Mouse (Mus musculus) forebrain, postnatal 0 days (tissue): ENCODE data around the gene Prkacb. TPM values are rescaled to one million over a fixed set of nuclear protein-coding genes. Genes with fewer than 3 reads are reported as not detected.

ENCODE experiments used
- ATAC-seq: fragments of 200-750 bp; cut with Nextera tagmentation; 2 replicates; pipeline ENCODE4 v1.8.0; 2017; ENCODE audit warnings: mild to moderate bottlenecking, moderate library complexity
- DNase-seq: peaks from one replicate; pipeline ENCODE4 v3.0.0-alpha.2; 2015
- H3K27ac ChIP-seq: fragments of 300-500 bp; sonication (generic); 2 replicates; pipeline ENCODE4 v1.5.1; 2014; ENCODE audit warnings: low read depth, mild to moderate bottlenecking, antibody characterized with exemption, low read length, moderate library complexity, mixed read lengths
- H3K27me3 ChIP-seq: fragments of 300-500 bp; sonication (generic); 2 replicates; pipeline ENCODE4 v1.6.1; 2014; ENCODE audit warnings: mild to moderate bottlenecking, low read length, mixed read lengths; ENCODE audit not compliant: insufficient read depth
- H3K36me3 ChIP-seq: fragments of 300-500 bp; sonication (generic); 2 replicates; pipeline ENCODE4 v1.6.1; 2014; ENCODE audit warnings: mild to moderate bottlenecking, moderate library complexity; ENCODE audit not compliant: insufficient read depth
- H3K4me1 ChIP-seq: fragments of 300-500 bp; sonication (generic); 2 replicates; pipeline ENCODE4 v1.6.1; 2014; ENCODE audit warnings: antibody characterized with exemption; ENCODE audit not compliant: insufficient read depth
- H3K4me2 ChIP-seq: fragments of 300-500 bp; sonication (generic); 2 replicates; pipeline ENCODE4 v1.6.1; 2014; ENCODE audit warnings: low read depth, mild to moderate bottlenecking, moderate library complexity
- H3K4me3 ChIP-seq: fragments of 300-500 bp; sonication (generic); 2 replicates; pipeline ENCODE4 v1.5.1; 2014; ENCODE audit warnings: low read depth, low read length, mixed read lengths
- H3K9ac ChIP-seq: fragments of 300-500 bp; sonication (generic); 2 replicates; pipeline ENCODE4 v1.6.1; 2014; ENCODE audit warnings: mild to moderate bottlenecking
- H3K9me3 ChIP-seq: fragments of 300-500 bp; sonication (generic); 2 replicates; pipeline ENCODE4 v1.6.1; 2016; ENCODE audit warnings: low read length
- CTCF ChIP-seq: sonication (generic); IDR thresholded peaks from 2 replicates; pipeline ENCODE4 v1.5.1; 2016; ENCODE audit warnings: antibody characterized with exemption, control low read depth, low read depth
- WGBS: fragments of 180-500 bp; shearing (Covaris S2); extraction: QIAGEN DNeasy Blood & Tissue Kit; methylation state at CpG from one replicate; pipeline ENCODE4 v1.1.7; 2014; 5-methylcytosine and 5-hydroxymethylcytosine counted together
- polyA plus RNA-seq: library from polyadenylated mRNA; unstranded; fragments of >200 nt; fragmentation: Nextera tagmentation; extraction: Ambion mirVana; gene quantifications from 2 replicates; pipeline ENCODE4 v1.2.1, GENCODE M21; 2015
- total RNA-seq: library from RNA; depleted of rRNA; stranded (reverse); fragments of >200 nt; gene quantifications from 2 replicates; pipeline ENCODE4 v1.2.3, GENCODE M21; 2014; rRNA removed

Prkacb gene
- total and polyA plus RNA-seq, 2 experiments from 2014 or later, result 208 to 369 TPM

DNA sequence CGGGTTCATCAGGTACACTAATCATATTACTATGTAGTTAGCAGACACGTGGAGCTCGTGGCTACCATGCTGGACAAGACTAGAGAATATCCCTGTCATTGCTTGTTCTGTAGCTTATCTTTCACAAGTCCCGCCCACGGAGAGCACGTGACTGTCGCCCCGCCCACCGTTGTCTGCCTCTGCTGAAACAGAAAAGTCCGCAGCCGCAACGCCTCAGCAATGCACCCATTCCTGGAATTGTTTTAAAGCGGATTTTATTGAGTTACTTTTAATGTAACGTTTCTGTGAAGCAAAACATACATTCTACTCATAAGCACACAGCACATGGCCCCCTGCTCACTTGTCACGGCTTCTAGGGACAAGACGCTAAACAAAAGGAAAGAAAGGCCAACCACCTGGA lies 133.1 kb downstream of the Prkacb start:
- WGBS, result 94% methylated on average over 16 of the region's 16 CpGs

More for the DNA sequence above, 133.1 kb downstream of the Prkacb start:
- H3K4me3 ChIP-seq, result no peak overlapping the region
- ATAC-seq, result no peak
- H3K27me3 ChIP-seq, result no peaks in the 10 kb centered on the region
- H3K4me2 ChIP-seq, result no peak overlapping the region
- H3K9ac ChIP-seq, result no peak overlapping the region
- no peaks in the 10 kb centered on the region for H3K9me3 ChIP-seq
- TF ChIP-seq CTCF, result no peak
- DNase-seq, result no peak
- H3K4me1 ChIP-seq, result peaks cover 11% of the 10 kb centered on the region
- no peaks in the 10 kb centered on the region for H3K36me3 ChIP-seq
- no peak overlapping the region for H3K27ac ChIP-seq

Other genes with a start within 250 kb of the Prkacb start
- gene Uox, start 242.6 kb downstream of the Prkacb start, total RNA-seq, result 0.08 and 0.43 TPM in 2 replicates
- gene Uox, start 242.6 kb downstream of the Prkacb start, polyA plus RNA-seq, result 0.19 and 0.25 TPM in 2 replicates
- gene Dnase2b, start 197.4 kb downstream of the Prkacb start, total RNA-seq, result not detected in 2 replicates
- not detected in 2 replicates for gene Dnase2b, start 197.4 kb downstream of the Prkacb start, polyA plus RNA-seq
- gene 4930503B20Rik, start 161.7 kb downstream of the Prkacb start, total RNA-seq, result not detected in 2 replicates
- 0.12 TPM in 1 of 2 replicates, not detected in the other for gene 4930503B20Rik, start 161.7 kb downstream of the Prkacb start, polyA plus RNA-seq
- 0.33 TPM in 1 of 2 replicates, not detected in the other for gene Samd13, start 127.4 kb downstream of the Prkacb start, total RNA-seq
- gene Samd13, start 127.4 kb downstream of the Prkacb start, polyA plus RNA-seq, result 0.14 and 0.57 TPM in 2 replicates
- gene Ttll7, start 39.4 kb upstream of the Prkacb start, total RNA-seq, result 23.5 and 33.7 TPM in 2 replicates
- 6.6 and 7.5 TPM in 2 replicates for gene Ttll7, start 39.4 kb upstream of the Prkacb start, polyA plus RNA-seq